Mouse (Mus musculus) heart, postnatal 0 days (tissue): ENCODE results near the gene Eif3d.

Experiments used
- CTCF ChIP-seq: IDR thresholded peaks from 2 replicates; pipeline ENCODE4 v1.5.1; 2016; ENCODE audit warnings: antibody characterized with exemption, control low read depth, low read depth
- EP300 ChIP-seq: IDR thresholded peaks from 2 replicates; pipeline ENCODE4 v1.6.1; 2016; ENCODE audit warnings: antibody characterized with exemption, low read depth

DNA sequence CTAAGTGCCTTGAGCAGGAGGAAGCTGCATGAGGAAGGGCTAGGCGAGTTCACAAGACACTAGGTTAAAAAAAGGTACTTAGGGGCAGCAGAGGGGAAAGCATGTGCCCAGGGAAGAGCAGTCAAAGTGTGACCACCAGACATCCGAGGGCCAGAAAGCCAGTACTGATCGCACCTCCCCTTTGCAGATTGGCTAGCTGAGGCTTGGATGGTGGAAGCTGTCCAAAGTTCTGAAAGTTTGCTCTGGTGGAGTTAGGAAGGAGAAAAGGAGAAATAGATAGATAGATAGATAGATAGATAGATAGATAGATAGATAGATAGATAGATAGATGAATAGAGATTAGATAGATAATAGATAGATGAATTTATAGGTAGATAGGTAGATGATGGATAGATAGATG is 12.8 kb upstream of the Eif3d start:
- TF ChIP-seq CTCF = no peak
- no peak for TF ChIP-seq EP300
